Mouse (Mus musculus) kidney, adult 8-10 months (tissue): Measurements from ENCODE around the gene Asphd2.

Source experiments
- DNase-seq, 2 experiments: peaks; one replicate each; pipeline ENCODE4 v3.0.0; 2022

The Asphd2 gene

GRCm38 (mm10) chr5:112346211-112346965 lies 48.3 kb downstream of the Asphd2 start:
- DNase-seq, result no peak

- peak; percentile 35 to 63 for DNase-seq
Observed at GRCm38 (mm10) chr5:112344092-112344960, 50.3 kb downstream of the Asphd2 start.

- DNase-seq, result peak; percentile 17 to 23
Observed at GRCm38 (mm10) chr5:112343205-112343595, 51.5 kb downstream of the Asphd2 start.

GRCm38 (mm10) chr5:112342463-112343204 lies 52.0 kb downstream of the Asphd2 start, which contains the start of the genes Srrd and Hps4:
Gene Srrd, minus strand, starts transcription at chr5:112343040.
Gene Hps4, plus strand, starts transcription at chr5:112343083.
- DNase-seq, result peak; percentile 67 to 78

GRCm38 (mm10) chr5:112339215-112339614 lies 55.5 kb downstream of the Asphd2 start:
- no peak for DNase-seq

GRCm38 (mm10) chr5:112337004-112337403 lies 57.7 kb downstream of the Asphd2 start:
- no peak for DNase-seq

- peak; percentile 28 to 65 for DNase-seq
Observed at GRCm38 (mm10) chr5:112335473-112335872, 59.2 kb downstream of the Asphd2 start.
